Mouse (Mus musculus): ENCODE results near the gene Scrn2. TPM values are rescaled to one million over a fixed set of nuclear protein-coding genes. Genes with fewer than 3 reads are reported as not detected.
A peak's percentile ranks its signal among the peaks of the same experiment; 100 is the strongest.

The Scrn2 gene
- polyA plus RNA-seq, 1 experiment, result 11.8 TPM

DNA sequence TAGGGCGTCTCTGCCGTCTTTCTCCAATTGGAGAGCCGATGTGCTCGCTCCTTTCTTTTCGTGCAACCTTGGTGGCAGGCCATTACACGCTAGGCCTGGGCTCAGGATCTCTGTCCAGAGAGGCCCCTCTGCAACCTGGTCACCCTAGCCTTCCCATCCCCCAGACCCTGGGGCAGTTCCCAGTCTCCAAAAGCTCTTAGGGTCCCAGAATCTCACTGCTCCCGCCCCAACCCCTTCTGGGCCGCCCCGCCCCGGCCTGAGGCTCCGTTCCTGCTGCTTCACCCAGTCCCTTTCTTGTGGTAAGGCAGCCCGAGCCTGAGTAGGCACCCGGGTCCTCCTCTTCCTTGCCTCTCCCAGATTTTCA is 10.4 kb upstream of the Scrn2 start:
- no peak for DNase-seq (ENCODE audit: low read depth)

DNA sequence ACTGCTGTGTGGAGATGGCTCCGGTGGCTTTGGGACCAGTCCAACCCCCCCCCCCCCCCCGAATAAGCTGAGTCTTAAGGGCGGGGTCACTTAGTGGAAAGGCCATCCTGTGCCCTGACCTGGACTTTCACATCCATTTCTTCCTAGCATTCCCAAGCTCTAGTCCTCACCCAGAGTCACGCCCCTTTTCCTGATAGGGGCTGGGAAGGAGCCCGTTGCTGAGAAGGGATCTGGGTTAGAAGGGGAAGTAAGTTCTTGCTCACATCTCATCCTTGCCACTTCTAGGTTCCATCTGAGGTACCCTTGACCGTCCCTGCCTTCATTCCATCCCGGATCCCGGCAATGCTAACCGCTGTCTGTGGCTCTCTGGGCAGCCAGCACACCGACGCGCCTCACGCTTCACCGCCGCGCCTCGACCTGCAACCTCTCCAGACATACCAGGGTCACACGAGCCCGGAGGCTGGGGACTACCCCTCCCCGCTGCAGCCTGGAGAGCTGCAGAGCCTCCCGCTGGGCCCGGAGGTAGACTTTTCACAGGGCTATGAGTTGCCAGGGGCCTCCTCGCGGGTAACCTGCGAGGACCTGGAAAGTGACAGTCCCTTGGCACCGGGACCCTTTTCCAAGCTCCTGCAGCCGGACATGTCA is 8.5 kb upstream of the Scrn2 start:
- no peak for TF ChIP-seq CTCF (IDR thresholded peaks at IDR 0.05; ENCODE audit: borderline replicate concordance, extremely low read depth, insufficient read depth, insufficient read length)
- TF ChIP-seq POLR2A (IDR thresholded peaks at IDR 0.05; ENCODE audit: borderline replicate concordance, extremely low read depth, insufficient read depth, insufficient read length, poor library complexity, severe bottlenecking), result no peak
- no peak for DNase-seq (ENCODE audit: low read depth)

More for the DNA sequence above, 10.4 kb upstream of the Scrn2 start:
- TF ChIP-seq CTCF (IDR thresholded peaks at IDR 0.05; ENCODE audit: borderline replicate concordance, extremely low read depth, insufficient read depth, insufficient read length) (no peak), POLR2A (IDR thresholded peaks at IDR 0.05; ENCODE audit: borderline replicate concordance, extremely low read depth, insufficient read depth, insufficient read length, poor library complexity, severe bottlenecking) (no peak)

DNA sequence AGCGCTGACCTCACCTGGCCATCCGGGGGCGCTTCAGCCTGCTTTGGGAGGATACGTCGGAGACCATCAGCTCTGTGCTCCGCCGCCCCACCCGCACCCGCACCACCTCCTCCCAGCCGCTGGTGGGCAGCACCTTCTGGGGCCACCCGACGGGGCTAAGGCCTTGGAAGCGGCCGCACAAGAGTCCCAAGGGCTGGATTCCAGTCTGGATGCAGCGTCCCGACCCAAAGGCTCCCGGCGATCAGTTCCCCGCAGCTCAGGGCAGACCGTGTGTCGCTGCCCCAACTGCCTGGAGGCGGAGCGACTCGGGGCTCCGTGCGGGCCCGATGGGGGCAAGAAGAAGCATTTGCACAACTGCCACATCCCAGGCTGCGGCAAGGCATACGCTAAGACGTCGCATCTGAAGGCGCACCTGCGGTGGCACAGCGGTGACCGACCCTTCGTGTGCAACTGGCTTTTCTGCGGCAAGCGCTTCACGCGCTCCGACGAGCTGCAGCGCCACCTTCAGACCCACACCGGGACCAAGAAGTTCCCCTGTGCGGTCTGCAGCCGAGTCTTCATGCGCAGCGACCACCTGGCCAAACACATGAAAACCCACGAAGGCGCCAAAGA is 7.8 kb upstream of the Scrn2 start:
- TF ChIP-seq POLR2A (IDR thresholded peaks at IDR 0.05; ENCODE audit: borderline replicate concordance, extremely low read depth, insufficient read depth, insufficient read length, poor library complexity, severe bottlenecking), result no peak
- TF ChIP-seq CTCF (IDR thresholded peaks at IDR 0.05; ENCODE audit: borderline replicate concordance, extremely low read depth, insufficient read depth, insufficient read length), result peak; percentile 76
- peak; percentile 77 for DNase-seq (ENCODE audit: low read depth)

DNA sequence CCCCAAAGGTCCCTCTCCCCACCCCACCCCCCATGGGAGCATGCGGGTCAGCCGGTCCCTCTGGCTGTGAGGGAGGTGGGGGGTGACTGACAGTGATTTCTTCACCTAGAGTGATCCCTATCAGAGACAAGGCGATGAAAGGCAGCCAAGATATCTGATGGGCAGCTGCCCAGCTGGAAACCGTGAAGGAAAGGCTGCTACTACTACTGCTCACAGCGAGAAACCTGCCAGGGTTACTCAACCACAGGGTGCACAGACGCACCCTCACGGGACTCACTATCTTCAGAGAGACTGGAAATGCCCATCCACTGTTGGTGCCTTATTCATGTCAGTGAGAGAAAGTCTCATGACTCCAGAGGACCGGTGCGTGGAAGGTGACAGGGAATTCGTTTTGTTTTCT is 4.8 kb upstream of the Scrn2 start:
- no peak for TF ChIP-seq CTCF (IDR thresholded peaks at IDR 0.05; ENCODE audit: borderline replicate concordance, extremely low read depth, insufficient read depth, insufficient read length)
- TF ChIP-seq POLR2A (IDR thresholded peaks at IDR 0.05; ENCODE audit: borderline replicate concordance, extremely low read depth, insufficient read depth, insufficient read length, poor library complexity, severe bottlenecking), result no peak

DNA sequence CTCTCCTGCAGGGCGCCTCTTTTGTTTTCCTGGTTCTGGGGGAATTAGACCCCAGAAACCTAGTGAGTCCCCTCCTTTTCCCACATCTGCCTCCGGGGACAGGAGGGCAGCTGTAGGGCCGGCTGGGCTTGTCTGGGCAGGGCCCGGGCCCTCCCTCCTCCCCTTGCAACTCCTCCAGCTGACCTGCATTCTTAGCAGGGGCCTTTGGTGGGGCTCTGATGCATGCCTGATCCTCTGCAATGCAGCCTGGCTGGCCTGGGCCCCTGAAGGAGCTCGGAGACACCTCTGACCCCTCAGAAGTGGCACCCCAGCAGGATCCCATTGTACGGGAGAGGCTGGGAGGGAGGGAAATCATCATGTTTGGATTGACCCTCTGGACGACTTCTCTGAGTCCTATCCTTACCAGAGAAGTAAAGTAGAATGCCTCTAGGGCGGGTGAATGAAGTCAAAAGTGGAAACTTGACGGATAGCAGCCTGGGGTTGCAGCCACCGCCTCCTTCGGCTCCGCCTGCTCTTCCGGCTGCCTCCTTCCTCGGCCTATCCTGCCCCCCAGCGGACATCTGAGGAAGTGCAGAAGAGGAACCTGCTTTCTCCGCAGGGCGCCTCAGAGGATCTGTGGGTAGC is 3.9 kb upstream of the Scrn2 start:
- TF ChIP-seq POLR2A (IDR thresholded peaks at IDR 0.05; ENCODE audit: borderline replicate concordance, extremely low read depth, insufficient read depth, insufficient read length, poor library complexity, severe bottlenecking) (no peak), CTCF (IDR thresholded peaks at IDR 0.05; ENCODE audit: borderline replicate concordance, extremely low read depth, insufficient read depth, insufficient read length) (peak; percentile 97)
- DNase-seq (ENCODE audit: low read depth), result peak; percentile 90

More for the DNA sequence above, 4.8 kb upstream of the Scrn2 start:
- DNase-seq (ENCODE audit: low read depth), result no peak

DNA sequence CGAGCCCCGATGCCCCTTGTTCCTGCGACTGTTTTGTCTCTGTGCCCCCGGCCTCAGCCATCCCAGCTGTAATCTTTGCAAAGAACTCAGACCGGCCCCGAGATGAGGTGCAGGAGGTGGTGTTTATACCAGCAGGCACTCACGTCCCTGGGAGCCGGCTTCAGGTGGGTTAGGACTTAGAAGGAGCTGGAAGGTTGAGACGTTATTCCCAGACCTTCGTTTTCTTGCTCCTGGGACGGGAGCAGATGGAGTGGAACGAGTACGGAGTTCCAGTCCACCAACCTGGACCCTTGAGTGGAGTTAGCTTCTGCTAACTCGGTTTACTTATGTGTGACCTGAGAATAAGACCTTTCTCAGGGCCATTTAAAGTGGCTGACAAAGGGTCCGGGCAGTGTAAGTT is 688 bp downstream of the Scrn2 start:
- DNase-seq (ENCODE audit: low read depth), result no peak
- TF ChIP-seq CTCF (IDR thresholded peaks at IDR 0.05; ENCODE audit: borderline replicate concordance, extremely low read depth, insufficient read depth, insufficient read length) (no peak), POLR2A (IDR thresholded peaks at IDR 0.05; ENCODE audit: borderline replicate concordance, extremely low read depth, insufficient read depth, insufficient read length, poor library complexity, severe bottlenecking) (no peak)

DNA sequence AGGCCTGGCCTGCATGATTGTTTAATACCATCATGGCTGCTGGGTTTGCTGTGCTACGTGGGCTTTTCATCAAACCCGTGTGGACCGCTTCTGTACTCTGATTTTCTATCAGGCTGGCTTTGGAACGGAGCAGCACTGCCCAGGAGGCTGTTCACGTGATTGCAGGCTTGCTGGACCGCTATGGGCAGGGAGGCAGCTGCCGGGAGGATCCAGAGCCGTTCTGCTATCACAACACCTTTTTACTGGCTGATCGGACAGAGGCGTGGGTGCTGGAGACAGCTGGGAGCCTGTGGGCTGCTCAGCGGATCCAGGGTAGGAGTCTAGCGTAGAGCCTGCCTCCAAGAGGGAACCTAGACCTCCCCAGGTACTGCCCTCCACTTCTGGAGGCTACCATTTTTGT is 2.2 kb downstream of the Scrn2 start:
- TF ChIP-seq CTCF (IDR thresholded peaks at IDR 0.05; ENCODE audit: borderline replicate concordance, extremely low read depth, insufficient read depth, insufficient read length) (no peak), POLR2A (IDR thresholded peaks at IDR 0.05; ENCODE audit: borderline replicate concordance, extremely low read depth, insufficient read depth, insufficient read length, poor library complexity, severe bottlenecking) (no peak)
- no peak for DNase-seq (ENCODE audit: low read depth)

DNA sequence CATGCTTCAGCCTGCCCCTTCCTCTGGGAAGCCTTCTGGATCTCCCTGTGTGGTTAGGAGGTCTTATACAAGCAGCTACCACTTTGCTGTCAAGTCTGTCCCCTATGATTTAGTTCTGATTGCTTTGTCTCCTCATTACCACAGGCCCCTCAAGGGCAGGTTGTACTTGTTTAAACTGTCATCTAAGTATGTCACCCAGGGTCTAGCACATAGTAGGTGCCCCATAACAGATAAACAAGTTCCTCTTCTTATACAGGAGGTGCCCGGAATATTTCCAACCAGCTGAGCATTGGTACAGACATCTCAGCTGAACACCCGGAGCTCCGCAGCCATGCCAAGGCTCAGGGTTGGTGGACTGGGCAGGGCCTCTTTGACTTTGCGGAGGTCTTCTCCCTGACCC is 2.8 kb downstream of the Scrn2 start:
- no peak for TF ChIP-seq POLR2A (IDR thresholded peaks at IDR 0.05; ENCODE audit: borderline replicate concordance, extremely low read depth, insufficient read depth, insufficient read length, poor library complexity, severe bottlenecking)
- TF ChIP-seq CTCF (IDR thresholded peaks at IDR 0.05; ENCODE audit: borderline replicate concordance, extremely low read depth, insufficient read depth, insufficient read length), result no peak

DNA sequence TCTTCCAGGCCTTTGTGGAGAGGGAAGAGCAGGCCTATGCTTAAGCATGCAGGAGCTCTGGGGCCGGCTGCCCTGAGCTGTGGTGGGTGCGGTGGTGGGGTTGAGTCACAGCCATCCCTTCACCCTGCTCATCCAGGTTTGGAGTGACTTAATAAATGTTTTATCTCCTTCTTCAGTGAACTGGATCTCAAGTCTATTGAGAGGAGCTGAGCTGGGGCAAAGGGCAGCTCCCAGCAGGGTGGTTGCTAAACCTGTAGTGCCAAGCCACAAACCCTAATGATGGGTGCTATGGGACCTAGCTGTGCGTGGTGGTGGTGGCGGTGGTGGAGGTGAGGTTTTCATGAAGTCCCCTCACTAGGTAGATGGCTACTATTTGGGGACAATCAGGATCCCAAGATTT is 4.0 kb downstream of the Scrn2 start:
- DNase-seq (ENCODE audit: low read depth), result no peak
- TF ChIP-seq POLR2A (IDR thresholded peaks at IDR 0.05; ENCODE audit: borderline replicate concordance, extremely low read depth, insufficient read depth, insufficient read length, poor library complexity, severe bottlenecking) (no peak), CTCF (IDR thresholded peaks at IDR 0.05; ENCODE audit: borderline replicate concordance, extremely low read depth, insufficient read depth, insufficient read length) (no peak)

More for the DNA sequence above, 2.8 kb downstream of the Scrn2 start:
- DNase-seq (ENCODE audit: low read depth), result no peak

DNA sequence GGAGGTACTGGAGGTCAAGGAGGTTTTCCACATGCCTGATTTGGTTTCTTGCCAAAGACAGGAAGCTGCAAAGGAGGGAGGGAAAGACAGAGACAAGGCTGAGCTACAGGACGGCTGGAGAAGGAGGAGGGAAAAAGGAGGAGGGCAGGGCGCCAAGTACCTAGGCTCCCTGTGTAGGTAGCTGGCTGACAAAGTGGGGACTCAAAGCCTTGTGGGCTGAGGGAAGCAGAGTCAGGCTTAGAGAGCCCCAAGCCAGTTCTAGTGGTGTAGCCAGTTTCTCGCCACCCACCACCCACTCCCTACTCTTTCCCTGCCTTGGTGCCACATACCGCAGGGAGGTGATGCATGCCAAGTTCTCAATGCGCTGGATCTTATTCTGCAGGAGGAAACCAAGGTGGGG is 6.4 kb downstream of the Scrn2 start:
- TF ChIP-seq CTCF (IDR thresholded peaks at IDR 0.05; ENCODE audit: borderline replicate concordance, extremely low read depth, insufficient read depth, insufficient read length) (no peak), POLR2A (IDR thresholded peaks at IDR 0.05; ENCODE audit: borderline replicate concordance, extremely low read depth, insufficient read depth, insufficient read length, poor library complexity, severe bottlenecking) (no peak)
- no peak for DNase-seq (ENCODE audit: low read depth)

DNA sequence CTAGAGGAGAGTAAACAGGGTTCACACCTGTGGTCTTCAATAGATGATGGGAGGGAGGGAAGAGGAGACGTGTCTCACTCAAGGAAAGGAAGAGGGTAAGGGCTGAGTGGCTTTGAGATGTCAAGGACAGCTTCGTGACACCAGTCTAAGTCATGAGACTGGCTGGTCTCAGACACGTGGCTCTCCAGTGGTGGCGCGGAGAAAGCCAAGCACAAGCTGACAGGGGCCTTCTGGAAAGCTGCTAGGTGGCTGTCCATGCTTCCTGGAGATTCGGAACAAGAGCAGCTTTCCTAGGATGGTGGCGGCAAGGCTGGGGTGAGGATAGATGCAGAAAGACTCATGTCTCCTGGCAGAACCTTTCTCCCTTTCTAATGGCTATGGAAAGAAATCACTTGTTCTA is 9.1 kb downstream of the Scrn2 start:
- TF ChIP-seq CTCF (IDR thresholded peaks at IDR 0.05; ENCODE audit: borderline replicate concordance, extremely low read depth, insufficient read depth, insufficient read length), result no peak
- TF ChIP-seq POLR2A (IDR thresholded peaks at IDR 0.05; ENCODE audit: borderline replicate concordance, extremely low read depth, insufficient read depth, insufficient read length, poor library complexity, severe bottlenecking), result no peak
- no peak for DNase-seq (ENCODE audit: low read depth)

Data from brain, embryonic 14.5 days (tissue).